Mouse (Mus musculus) kidney, embryonic 15.5 days (tissue): ENCODE measurements at regions not wholly inside any gene's neighbourhood (a gene's known extent, or its start where the extent isn't known, plus 50 kb on each side); places are given as distances from the start of the nearest gene placed in this dataset.

Experiments used
- ATAC-seq: fragments of 200-750 bp; cut with Nextera tagmentation; replicated peaks from 2 replicates; pipeline ENCODE4 v1.8.0; 2017; ENCODE audit warnings: moderate TSS enrichment; ENCODE audit not compliant: low FRiP score
- H3K27ac ChIP-seq: fragments of 300-500 bp; sonication (generic); 2 replicates; pipeline ENCODE4 v1.5.1; 2015; ENCODE audit warnings: mild to moderate bottlenecking, inconsistent platforms
- H3K27me3 ChIP-seq: fragments of 300-500 bp; sonication (generic); 2 replicates; pipeline ENCODE4 v1.6.1; 2015; ENCODE audit warnings: inconsistent platforms
- H3K36me3 ChIP-seq: fragments of 300-500 bp; sonication (generic); 2 replicates; pipeline ENCODE4 v1.6.1; 2015; ENCODE audit warnings: inconsistent platforms
- H3K4me1 ChIP-seq: fragments of 300-500 bp; sonication (generic); 2 replicates; pipeline ENCODE4 v1.6.1; 2015; ENCODE audit warnings: inconsistent platforms
- H3K4me2 ChIP-seq: fragments of 300-500 bp; sonication (generic); 2 replicates; pipeline ENCODE4 v1.6.1; 2015; ENCODE audit warnings: moderate library complexity, mild to moderate bottlenecking, inconsistent platforms
- H3K4me3 ChIP-seq: fragments of 300-500 bp; sonication (generic); replicated peaks from 2 replicates; pipeline ENCODE4 v1.5.1; 2015; ENCODE audit warnings: mild to moderate bottlenecking, inconsistent platforms
- H3K9ac ChIP-seq: fragments of 300-500 bp; sonication (generic); 2 replicates; pipeline ENCODE4 v1.6.1; 2015; ENCODE audit warnings: mild to moderate bottlenecking, inconsistent platforms
- H3K9me3 ChIP-seq: fragments of 300-500 bp; sonication (generic); replicated peaks from 2 replicates; pipeline ENCODE4 v1.6.1; 2016; ENCODE audit warnings: inconsistent platforms
- WGBS: fragments of 180-500 bp; shearing (Covaris S2); methylation state at CpG from one replicate; pipeline ENCODE4 v1.1.7; 2015; ENCODE audit warnings: mixed read lengths; 5-methylcytosine and 5-hydroxymethylcytosine counted together

DNA sequence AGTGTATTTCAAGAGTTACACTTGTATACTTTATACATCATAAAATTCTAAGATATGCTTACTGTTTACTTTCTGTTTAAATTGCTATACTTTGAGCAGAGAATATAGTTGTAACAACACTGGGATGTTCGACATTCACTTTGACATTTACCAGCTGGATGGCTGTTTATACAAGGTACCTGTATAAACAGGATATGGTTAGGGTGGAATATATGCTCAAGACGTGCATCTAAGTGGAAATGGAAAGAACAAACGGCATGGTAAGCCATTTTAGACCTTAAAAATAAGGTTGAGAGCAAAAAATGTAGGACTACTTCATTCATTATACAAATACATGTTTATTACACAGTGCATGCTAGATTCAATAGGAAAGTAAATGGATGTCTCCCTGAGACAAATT is 195.9 kb upstream of the Rasa1 start:
- no peak overlapping the region for H3K27ac ChIP-seq
- no peak for ATAC-seq
- H3K4me3 ChIP-seq, result no peak overlapping the region
- no peaks in the 10 kb centered on the region for H3K9me3 ChIP-seq
- H3K9ac ChIP-seq, result no peak overlapping the region
- H3K4me1 ChIP-seq, result no peaks in the 10 kb centered on the region
- no peaks in the 10 kb centered on the region for H3K36me3 ChIP-seq
- no peak overlapping the region for H3K4me2 ChIP-seq
- H3K27me3 ChIP-seq, result no peaks in the 10 kb centered on the region
- 35% methylated on average over 3 of the region's 3 CpGs for WGBS

DNA sequence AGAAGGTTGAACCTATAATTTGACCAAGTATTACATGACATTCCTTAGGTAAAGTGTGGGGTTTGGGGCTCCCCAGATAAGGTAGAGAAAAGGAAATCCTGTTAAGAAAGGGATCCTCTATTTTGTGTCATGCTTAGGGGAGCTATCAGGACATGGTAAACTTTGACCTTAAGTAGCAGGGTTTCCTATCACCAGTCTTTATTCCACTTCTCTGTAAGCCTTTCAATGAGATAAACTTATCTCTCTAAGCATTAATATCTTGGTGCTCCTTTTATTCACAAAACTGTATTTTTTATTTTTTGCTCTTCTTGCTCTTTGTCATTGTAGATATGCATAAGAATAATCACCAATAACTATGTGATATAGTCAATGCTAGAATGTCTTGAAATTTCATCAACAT is 194.4 kb upstream of the Rasa1 start:
- no peak overlapping the region for H3K27ac ChIP-seq
- no peak overlapping the region for H3K4me3 ChIP-seq
- no peaks in the 10 kb centered on the region for H3K27me3 ChIP-seq
- H3K36me3 ChIP-seq, result no peaks in the 10 kb centered on the region
- no peak overlapping the region for H3K9ac ChIP-seq
- no peaks in the 10 kb centered on the region for H3K9me3 ChIP-seq
- no peak overlapping the region for H3K4me2 ChIP-seq
- H3K4me1 ChIP-seq, result no peaks in the 10 kb centered on the region
- no peak for ATAC-seq

DNA sequence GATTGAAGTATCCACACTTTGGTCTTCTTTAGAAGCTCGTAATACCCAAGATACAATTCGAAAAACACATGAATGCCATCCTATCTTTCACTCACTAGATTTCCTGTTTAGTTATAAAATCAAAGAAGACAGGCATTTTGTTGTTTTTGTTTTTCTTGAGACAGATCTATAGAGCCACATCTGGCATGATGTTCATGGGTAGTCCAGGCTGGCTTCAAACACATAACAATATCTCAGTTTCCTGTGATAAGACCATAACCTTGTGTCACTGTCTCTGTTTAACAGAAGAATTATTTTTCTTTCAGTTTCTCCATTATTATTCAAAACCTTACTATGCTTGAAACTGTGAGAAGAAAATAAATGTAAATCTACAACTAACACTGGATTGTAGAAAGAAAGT is 190.5 kb upstream of the Rasa1 start:
- Histone ChIP-seq H3K27ac (no peak overlapping the region), H3K4me2 (no peak overlapping the region), H3K4me3 (no peak overlapping the region), H3K9ac (no peak overlapping the region), H3K27me3 (no peaks in the 10 kb centered on the region), H3K4me1 (no peaks in the 10 kb centered on the region), H3K9me3 (no peaks in the 10 kb centered on the region), H3K36me3 (no peaks in the 10 kb centered on the region)
- WGBS, result 84% methylated on average over 2 of the region's 2 CpGs
- ATAC-seq, result no peak

DNA sequence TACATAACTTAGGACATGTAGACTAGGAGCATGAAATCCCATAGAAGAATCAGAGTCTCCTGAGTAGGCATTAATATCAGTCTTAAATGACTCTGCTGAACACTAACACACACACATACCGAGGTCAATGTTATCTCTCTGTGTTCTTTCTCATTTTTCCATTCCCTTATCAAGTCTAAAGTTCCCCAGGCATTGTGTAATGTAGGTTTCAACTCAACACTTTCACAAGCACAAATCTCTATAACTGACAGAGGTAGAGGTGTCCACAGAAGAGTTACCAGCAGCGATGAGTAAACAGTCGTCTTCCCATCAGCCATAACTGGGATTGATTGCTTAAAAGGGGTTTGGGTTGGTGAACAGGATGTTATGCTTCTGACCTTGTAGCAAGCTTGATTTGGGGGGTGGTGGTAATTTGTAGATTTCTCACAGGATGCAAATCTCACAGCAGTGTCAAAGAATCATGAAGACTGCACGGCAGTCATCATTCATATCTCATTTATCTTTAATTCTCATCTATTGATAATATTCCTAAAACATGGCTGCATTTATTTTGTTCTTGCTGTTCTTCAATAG is 187.4 kb upstream of the Rasa1 start:
- H3K9me3 ChIP-seq, result no peaks in the 10 kb centered on the region
- no peaks in the 10 kb centered on the region for H3K36me3 ChIP-seq
- H3K27ac ChIP-seq, result no peak overlapping the region
- 71% methylated on average over 4 of the region's 4 CpGs for WGBS
- ATAC-seq, result no peak
- no peak overlapping the region for H3K4me2 ChIP-seq
- H3K27me3 ChIP-seq, result no peaks in the 10 kb centered on the region
- no peak overlapping the region for H3K9ac ChIP-seq
- H3K4me3 ChIP-seq, result no peak overlapping the region
- no peaks in the 10 kb centered on the region for H3K4me1 ChIP-seq

DNA sequence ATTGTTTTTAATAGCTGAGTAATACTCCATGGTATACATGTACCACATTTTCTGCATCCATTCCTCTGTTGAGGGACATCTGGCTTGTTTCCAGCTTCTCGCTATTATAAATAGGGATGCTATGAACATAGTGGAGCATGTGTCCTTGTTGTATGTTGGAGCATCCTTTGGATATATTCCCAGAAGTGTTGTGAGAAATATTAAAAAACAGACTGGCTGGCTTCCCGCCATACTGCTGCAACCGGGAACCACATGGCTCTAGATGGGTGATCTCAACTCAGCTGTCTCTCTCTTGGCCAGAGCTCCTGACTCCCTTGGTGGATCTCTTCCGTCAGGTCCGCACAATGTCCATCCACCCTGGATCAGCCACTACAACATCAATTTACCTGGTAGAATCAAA is 182.4 kb upstream of the Rasa1 start:
- 95% methylated on average over 5 of the region's 5 CpGs for WGBS
- H3K4me3 ChIP-seq, result no peak overlapping the region
- no peaks in the 10 kb centered on the region for H3K9me3 ChIP-seq
- H3K9ac ChIP-seq, result no peak overlapping the region
- no peaks in the 10 kb centered on the region for H3K27me3 ChIP-seq
- H3K4me1 ChIP-seq, result no peaks in the 10 kb centered on the region
- H3K27ac ChIP-seq, result no peak overlapping the region
- no peaks in the 10 kb centered on the region for H3K36me3 ChIP-seq
- H3K4me2 ChIP-seq, result no peak overlapping the region
- ATAC-seq, result no peak

DNA sequence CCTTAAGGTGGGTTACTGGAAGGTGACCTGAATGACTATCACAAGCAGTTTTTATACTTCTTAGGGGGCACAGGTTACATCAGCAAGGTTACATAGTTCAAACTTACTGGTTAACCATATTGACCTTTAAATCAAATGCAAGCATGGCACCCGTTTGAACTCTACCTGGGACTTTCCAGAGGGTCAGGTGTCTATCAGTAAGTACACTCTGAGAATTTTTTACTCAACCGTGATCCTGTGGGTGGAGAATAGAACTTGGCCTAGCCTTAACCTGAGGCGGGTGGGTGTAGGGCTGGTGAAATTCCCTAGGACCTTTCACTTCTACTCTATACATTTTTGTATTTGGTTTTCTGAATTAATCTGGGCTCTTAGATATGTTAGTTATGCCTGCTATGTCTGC is 170.5 kb upstream of the Rasa1 start:
- Histone ChIP-seq H3K4me3 (no peak overlapping the region), H3K9ac (no peak overlapping the region), H3K4me2 (no peak overlapping the region), H3K27ac (no peak overlapping the region), H3K9me3 (no peaks in the 10 kb centered on the region), H3K27me3 (no peaks in the 10 kb centered on the region), H3K36me3 (no peaks in the 10 kb centered on the region), H3K4me1 (no peaks in the 10 kb centered on the region)
- no peak for ATAC-seq
- WGBS, result 76% methylated on average over 3 of the region's 3 CpGs

DNA sequence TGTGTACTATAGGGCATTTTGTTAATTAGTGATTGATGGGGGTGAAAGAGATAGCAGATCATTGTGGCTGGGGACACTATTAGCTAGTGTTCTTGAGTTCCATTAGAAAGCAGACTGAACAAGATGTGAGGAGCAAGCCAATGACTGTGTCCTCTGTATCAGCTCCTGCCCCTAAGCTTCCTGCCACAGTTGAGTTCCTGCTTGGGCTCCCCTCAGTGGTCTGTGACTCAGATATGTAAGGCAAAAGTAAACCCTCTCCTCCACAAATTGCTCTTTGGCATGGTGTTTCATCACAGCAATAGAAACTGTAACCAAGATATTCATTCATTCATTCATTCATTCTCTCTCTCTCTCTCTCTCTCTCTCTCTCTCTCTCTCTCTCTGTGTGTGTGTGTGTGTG is 169.7 kb upstream of the Rasa1 start:
- no peaks in the 10 kb centered on the region for H3K9me3 ChIP-seq
- no peaks in the 10 kb centered on the region for H3K36me3 ChIP-seq
- H3K9ac ChIP-seq, result no peak overlapping the region
- no peaks in the 10 kb centered on the region for H3K4me1 ChIP-seq
- no peak overlapping the region for H3K27ac ChIP-seq
- H3K4me2 ChIP-seq, result no peak overlapping the region
- no peaks in the 10 kb centered on the region for H3K27me3 ChIP-seq
- no peak overlapping the region for H3K4me3 ChIP-seq
- ATAC-seq, result no peak

DNA sequence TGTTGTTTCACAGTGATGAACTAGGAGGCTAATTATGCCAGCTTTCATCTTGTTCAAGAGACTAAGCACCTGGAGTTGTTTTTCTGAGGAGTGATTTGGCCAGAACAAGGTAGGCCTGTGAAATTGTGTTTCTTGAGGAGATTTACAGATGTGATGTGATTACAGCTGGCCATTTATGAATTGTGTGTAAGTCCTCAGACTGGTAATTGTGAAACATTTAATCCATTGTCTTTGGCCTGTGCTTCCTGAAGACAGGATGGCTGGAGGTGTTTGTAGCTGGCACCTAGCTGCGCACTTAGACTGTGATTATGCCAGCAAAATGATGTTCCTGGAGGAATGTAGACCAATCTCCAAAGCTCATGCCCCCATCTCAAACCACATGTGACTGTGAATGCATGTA is 150.7 kb upstream of the Rasa1 start:
- no peak overlapping the region for H3K4me3 ChIP-seq
- no peak overlapping the region for H3K27ac ChIP-seq
- H3K9ac ChIP-seq, result no peak overlapping the region
- 93% methylated on average over 1 of the region's 1 CpGs for WGBS
- H3K9me3 ChIP-seq, result no peaks in the 10 kb centered on the region
- H3K4me1 ChIP-seq, result no peaks in the 10 kb centered on the region
- H3K36me3 ChIP-seq, result no peaks in the 10 kb centered on the region
- no peak overlapping the region for H3K4me2 ChIP-seq
- ATAC-seq, result no peak
- no peaks in the 10 kb centered on the region for H3K27me3 ChIP-seq

DNA sequence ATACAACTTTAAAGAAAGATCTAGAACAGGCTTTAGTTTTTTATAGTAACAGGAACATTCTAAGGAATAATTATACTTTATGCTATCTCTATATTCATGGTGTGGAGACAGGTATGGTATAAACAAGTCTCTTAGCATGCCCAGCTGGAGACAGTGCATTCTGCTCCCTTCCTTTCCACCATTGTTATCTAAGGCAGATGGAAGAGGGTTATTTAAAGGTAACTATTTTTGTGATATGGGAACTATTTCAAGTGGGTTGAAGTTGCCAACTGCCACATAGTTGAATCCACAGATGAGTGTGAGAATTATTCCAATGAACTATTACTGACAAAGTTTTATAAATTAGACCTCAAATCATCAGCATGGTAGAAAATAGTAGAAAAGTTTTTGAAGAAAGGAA is 148.9 kb upstream of the Rasa1 start:
- Histone ChIP-seq H3K9ac (no peak overlapping the region), H3K36me3 (no peaks in the 10 kb centered on the region), H3K4me1 (no peaks in the 10 kb centered on the region), H3K4me2 (no peak overlapping the region), H3K27me3 (no peaks in the 10 kb centered on the region), H3K4me3 (no peak overlapping the region), H3K9me3 (no peaks in the 10 kb centered on the region), H3K27ac (no peak overlapping the region)
- no peak for ATAC-seq

DNA sequence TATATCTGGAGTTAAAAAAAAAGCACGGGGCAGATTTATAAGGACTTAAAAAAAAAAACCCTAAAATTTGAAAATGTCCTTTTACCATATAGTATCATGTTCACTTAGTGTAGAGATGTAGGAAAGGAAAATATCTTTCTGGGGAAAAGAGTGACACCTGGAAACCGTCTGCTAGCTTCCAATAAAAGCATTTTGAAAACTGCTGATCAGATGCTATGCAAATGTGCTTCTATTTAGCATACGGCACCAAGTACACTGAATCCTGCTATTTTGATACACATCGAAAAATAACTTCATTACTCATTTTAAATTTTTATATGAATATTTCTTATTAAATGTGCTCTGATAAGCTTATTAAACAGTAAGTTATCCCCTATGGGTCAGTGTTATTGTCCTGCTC is 148.1 kb upstream of the Rasa1 start:
- Histone ChIP-seq H3K27ac (no peak overlapping the region), H3K4me3 (no peak overlapping the region), H3K9me3 (no peaks in the 10 kb centered on the region), H3K9ac (no peak overlapping the region), H3K4me1 (no peaks in the 10 kb centered on the region), H3K4me2 (no peak overlapping the region), H3K36me3 (no peaks in the 10 kb centered on the region), H3K27me3 (no peaks in the 10 kb centered on the region)
- WGBS, result 83% methylated on average over 4 of the region's 4 CpGs
- ATAC-seq, result no peak

DNA sequence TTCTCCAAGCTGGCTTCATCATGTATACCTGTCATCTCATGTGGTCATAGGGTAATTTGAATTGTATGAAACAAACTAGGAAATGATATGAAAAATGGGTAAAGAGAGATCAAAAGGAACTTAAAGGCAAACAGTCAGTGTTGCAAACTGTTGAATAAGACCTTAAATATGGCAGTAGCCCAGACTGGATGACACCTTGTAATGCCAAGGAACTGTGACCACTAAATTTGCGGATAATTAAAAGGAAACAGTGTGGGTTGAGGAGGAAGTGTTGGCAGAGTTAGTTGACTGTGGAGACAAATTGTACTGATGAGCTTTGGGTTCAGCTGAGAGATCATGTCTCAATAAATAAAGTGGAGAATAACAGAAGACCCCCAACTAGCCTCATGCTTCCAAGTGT is 147.3 kb upstream of the Rasa1 start:
- no peak overlapping the region for H3K27ac ChIP-seq
- H3K36me3 ChIP-seq, result no peaks in the 10 kb centered on the region
- no peaks in the 10 kb centered on the region for H3K9me3 ChIP-seq
- ATAC-seq, result no peak
- no peak overlapping the region for H3K9ac ChIP-seq
- no peak overlapping the region for H3K4me2 ChIP-seq
- H3K4me1 ChIP-seq, result no peaks in the 10 kb centered on the region
- WGBS, result 64% methylated on average over 1 of the region's 1 CpGs
- no peak overlapping the region for H3K4me3 ChIP-seq
- H3K27me3 ChIP-seq, result no peaks in the 10 kb centered on the region

DNA sequence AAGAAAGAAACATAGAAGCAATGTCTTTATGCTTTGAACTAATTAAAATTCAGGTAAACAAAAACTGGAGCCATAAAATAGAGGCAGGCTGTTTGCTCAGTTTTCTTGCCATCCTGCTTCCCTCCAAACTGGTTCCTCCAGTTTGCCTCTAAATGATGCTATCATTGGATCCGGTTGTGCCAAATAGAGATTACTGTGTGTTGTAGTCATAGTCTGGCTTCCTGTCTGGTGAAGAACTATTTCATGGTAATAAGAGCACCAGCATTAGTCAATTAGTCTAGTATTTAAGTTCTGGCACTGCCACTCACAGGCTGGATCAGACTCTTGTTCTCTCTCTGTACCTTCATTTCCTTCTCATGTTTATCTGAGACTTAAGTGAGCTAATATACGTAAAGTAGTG is 141.9 kb upstream of the Rasa1 start:
- Histone ChIP-seq H3K27ac (no peak overlapping the region), H3K9me3 (no peaks in the 10 kb centered on the region), H3K4me1 (no peaks in the 10 kb centered on the region), H3K4me3 (no peak overlapping the region), H3K4me2 (no peak overlapping the region), H3K36me3 (no peaks in the 10 kb centered on the region), H3K27me3 (no peaks in the 10 kb centered on the region), H3K9ac (no peak overlapping the region)
- ATAC-seq, result 0 out of 2 replicates have a peak, but pooled peaks have one; percentile 33
- WGBS, result 76% methylated on average over 2 of the region's 2 CpGs

DNA sequence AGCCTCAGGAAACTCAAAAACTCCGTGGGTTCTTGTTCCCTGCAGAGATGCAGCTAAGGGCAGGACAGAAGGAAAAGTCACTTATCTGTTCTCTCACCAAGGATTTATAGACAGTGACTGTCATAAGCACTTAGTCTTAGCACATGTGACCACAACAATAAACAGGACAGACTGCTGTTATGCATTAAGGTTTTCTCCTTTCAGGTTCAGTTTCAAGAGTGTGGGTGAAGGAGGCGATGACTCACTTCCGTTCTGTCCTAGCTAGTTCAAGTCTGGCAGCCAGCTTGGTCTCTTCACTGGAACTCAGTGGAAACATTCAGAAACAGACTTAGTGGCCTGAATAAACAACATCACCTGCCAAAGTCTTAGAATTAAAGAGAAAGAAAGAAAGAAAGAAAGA is 141.1 kb upstream of the Rasa1 start:
- H3K9me3 ChIP-seq, result no peaks in the 10 kb centered on the region
- 69% methylated on average over 3 of the region's 3 CpGs for WGBS
- H3K27me3 ChIP-seq, result no peaks in the 10 kb centered on the region
- no peaks in the 10 kb centered on the region for H3K4me1 ChIP-seq
- no peak overlapping the region for H3K4me2 ChIP-seq
- no peaks in the 10 kb centered on the region for H3K36me3 ChIP-seq
- no peak overlapping the region for H3K4me3 ChIP-seq
- no peak overlapping the region for H3K27ac ChIP-seq
- H3K9ac ChIP-seq, result no peak overlapping the region
- no peak for ATAC-seq
